Mouse (Mus musculus) liver, embryonic 13.5 days (tissue): ENCODE measurements around the gene Fam117a. TPM values are rescaled to one million over a fixed set of nuclear protein-coding genes. Genes with fewer than 3 reads are reported as not detected.

ENCODE experiments used
- ATAC-seq: fragments of 200-750 bp; cut with Nextera tagmentation; 2 replicates; pipeline ENCODE4 v1.8.0; 2017; ENCODE audit warnings: low read depth, mild to moderate bottlenecking, moderate number of reproducible peaks, moderate library complexity
- DNase-seq: peaks from one replicate; pipeline ENCODE4 v3.0.0; 2022
- H3K27ac ChIP-seq: fragments of 300-500 bp; sonication (generic); 2 replicates; pipeline ENCODE4 v1.5.1; 2015; ENCODE audit warnings: moderate library complexity, mild to moderate bottlenecking, inconsistent platforms
- H3K27me3 ChIP-seq: fragments of 300-500 bp; sonication (generic); 2 replicates; pipeline ENCODE4 v1.6.1; 2015; ENCODE audit warnings: mild to moderate bottlenecking, inconsistent platforms
- H3K36me3 ChIP-seq: fragments of 300-500 bp; sonication (generic); 2 replicates; pipeline ENCODE4 v1.6.1; 2015; ENCODE audit warnings: mild to moderate bottlenecking, inconsistent platforms
- H3K4me1 ChIP-seq: fragments of 300-500 bp; sonication (generic); replicated peaks from 2 replicates; pipeline ENCODE4 v1.6.1; 2015; ENCODE audit warnings: inconsistent platforms
- H3K4me2 ChIP-seq: fragments of 300-500 bp; sonication (generic); 2 replicates; pipeline ENCODE4 v1.6.1; 2015; ENCODE audit warnings: inconsistent platforms, mild to moderate bottlenecking, moderate library complexity
- H3K4me3 ChIP-seq: fragments of 300-500 bp; sonication (generic); replicated peaks from 2 replicates; pipeline ENCODE4 v1.5.1; 2015; ENCODE audit warnings: mild to moderate bottlenecking, inconsistent platforms
- H3K9ac ChIP-seq: fragments of 300-500 bp; sonication (generic); 2 replicates; pipeline ENCODE4 v1.6.1; 2015; ENCODE audit warnings: mild to moderate bottlenecking, inconsistent platforms
- H3K9me3 ChIP-seq: fragments of 300-500 bp; sonication (generic); replicated peaks from 2 replicates; pipeline ENCODE4 v1.6.1; 2016; ENCODE audit warnings: inconsistent platforms
- WGBS: fragments of 180-500 bp; shearing (Covaris S2); methylation state at CpG from one replicate; pipeline ENCODE4 v1.1.7; 2015; ENCODE audit not compliant: insufficient replicate concordance; 5-methylcytosine and 5-hydroxymethylcytosine counted together
- polyA plus RNA-seq: library from polyadenylated mRNA; unstranded; fragments of >200 nt; fragmentation: Nextera tagmentation; extraction: Ambion mirVana; gene quantifications from 2 replicates; pipeline ENCODE4 v1.2.1, GENCODE M21; 2015

The Fam117a gene
- polyA plus RNA-seq, 1 experiment from 2014 or later, result 58.0 TPM

DNA sequence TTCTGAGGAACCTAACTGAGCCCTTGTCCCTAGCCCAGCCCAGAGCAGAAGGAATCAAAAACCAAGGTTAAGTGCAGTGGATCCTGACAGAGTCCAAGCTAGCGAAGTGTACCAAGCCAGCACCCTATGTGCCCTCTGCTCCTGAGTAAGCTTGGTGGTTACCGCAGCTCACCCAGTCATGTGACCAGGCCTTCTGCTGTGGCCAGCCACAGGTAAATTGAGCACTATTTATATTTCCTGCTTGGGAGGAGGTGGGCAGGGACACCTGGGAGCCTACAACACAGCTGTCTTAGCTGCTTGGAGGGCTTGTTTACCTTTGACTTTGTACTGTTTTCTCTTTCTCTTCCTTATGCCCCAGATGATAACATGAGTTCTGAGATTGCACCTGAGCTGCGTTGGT, 14.1 kb downstream of the Fam117a start:
- H3K9me3 ChIP-seq, result no peaks in the 10 kb centered on the region
- no peaks in the 10 kb centered on the region for H3K27me3 ChIP-seq
- H3K9ac ChIP-seq, result 0 out of 2 replicates have a peak overlapping the region, but pooled peaks have one; percentile 16
- H3K4me2 ChIP-seq, result no peak overlapping the region
- H3K36me3 ChIP-seq, result peaks cover 98% of the 10 kb centered on the region
- no peak for ATAC-seq
- H3K27ac ChIP-seq, result peak overlapping the region; percentile 68
- WGBS, result 86% methylated on average over 3 of the region's 3 CpGs
- H3K4me3 ChIP-seq, result no peak overlapping the region
- peaks cover 94% of the 10 kb centered on the region for H3K4me1 ChIP-seq
- no peak for DNase-seq

DNA sequence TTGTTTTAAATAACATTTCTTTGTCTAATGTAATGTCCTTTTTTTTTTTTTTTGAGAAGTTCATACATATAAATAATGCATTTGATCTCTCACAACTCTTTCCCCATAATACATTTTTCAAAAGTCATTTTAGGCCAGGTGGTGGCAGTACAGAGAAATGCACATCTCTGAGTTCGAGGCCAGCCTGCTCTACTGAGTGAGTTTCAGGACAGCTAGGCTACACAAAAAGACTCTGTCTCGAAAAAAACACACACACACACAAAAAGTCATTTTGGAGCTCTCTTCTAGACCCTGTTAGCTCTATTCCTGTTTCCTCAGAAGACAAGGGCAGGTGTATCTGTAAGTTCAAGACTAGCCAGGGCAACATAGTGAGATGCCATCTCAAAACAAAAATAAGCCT, 15.9 kb downstream of the Fam117a start:
- Histone ChIP-seq H3K27ac (peak overlapping the region; percentile 100), H3K27me3 (no peaks in the 10 kb centered on the region), H3K36me3 (peaks cover 91% of the 10 kb centered on the region), H3K4me1 (peaks cover 96% of the 10 kb centered on the region), H3K4me3 (0 out of 2 replicates have a peak overlapping the region, but pooled peaks have one; percentile 5), H3K4me2 (peak overlapping the region; percentile 10), H3K9me3 (no peaks in the 10 kb centered on the region), H3K9ac (peak overlapping the region; percentile 44; the same call in 1 of the 2 replicates)
- no peak for DNase-seq
- WGBS, result 61% methylated on average over 2 of the region's 2 CpGs
- no peak for ATAC-seq

DNA sequence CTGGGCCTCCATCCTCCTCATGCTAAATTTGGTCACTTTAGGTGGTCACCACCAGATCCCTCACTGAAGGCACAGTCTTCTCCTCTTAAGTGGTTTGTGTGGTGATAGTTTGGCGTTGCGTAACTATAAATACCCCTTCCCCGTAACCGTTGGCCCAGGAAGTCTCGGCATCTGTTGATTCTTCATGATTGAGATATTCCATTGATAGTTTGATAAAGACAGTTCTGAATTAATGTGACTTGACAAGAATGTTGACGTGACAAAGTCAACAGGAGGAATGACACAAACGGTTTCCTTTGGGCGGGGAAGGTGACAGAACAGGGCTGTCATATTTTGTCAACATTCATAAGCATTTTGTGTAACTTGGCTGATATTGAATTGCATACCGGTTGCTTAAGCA, 16.4 kb downstream of the Fam117a start:
- DNase-seq (no peak), ATAC-seq (no peak)
- Histone ChIP-seq H3K27ac (peak overlapping the region; percentile 100), H3K9me3 (no peaks in the 10 kb centered on the region), H3K4me3 (0 out of 2 replicates have a peak overlapping the region, but pooled peaks have one; percentile 5), H3K27me3 (no peaks in the 10 kb centered on the region), H3K36me3 (peaks cover 91% of the 10 kb centered on the region), H3K4me2 (peak overlapping the region; percentile 10), H3K4me1 (peaks cover 98% of the 10 kb centered on the region), H3K9ac (peak overlapping the region; percentile 44; the same call in 1 of the 2 replicates)
- 46% methylated on average over 9 of the region's 9 CpGs for WGBS

DNA sequence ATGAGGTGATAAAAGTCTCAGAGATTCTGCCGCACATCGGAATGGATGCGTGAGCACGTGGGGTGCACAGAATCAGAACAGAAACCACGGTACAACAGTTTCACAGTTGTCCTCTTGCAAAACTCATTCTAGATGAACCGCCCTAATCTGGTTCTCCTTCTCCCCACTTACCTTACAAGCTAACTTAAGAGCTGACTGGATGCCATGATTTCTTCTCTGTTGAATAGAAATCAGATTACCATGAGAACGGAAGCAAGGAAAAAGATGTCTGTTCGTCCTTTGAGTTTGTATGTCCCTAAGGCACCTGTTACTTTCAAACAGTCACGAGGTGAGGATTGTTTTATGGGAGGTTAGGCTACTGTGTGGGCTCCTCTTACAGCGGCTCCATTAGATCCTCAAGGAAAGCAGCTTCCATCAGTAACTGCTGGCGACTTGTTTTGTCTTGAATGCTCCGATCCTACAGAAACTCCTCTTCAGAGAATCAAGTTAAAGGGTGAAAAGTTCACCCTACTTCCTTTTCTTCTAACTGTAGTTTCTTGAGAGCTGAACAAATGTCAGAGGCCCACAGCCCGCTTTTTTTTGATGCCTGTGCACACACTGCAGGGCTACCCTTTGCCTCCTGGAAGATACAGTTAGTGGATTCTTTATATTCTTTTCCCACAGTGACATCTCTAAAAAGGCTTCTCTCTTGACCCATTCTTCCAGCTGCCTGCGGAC, 17.6 kb downstream of the Fam117a start:
- Histone ChIP-seq H3K4me1 (peaks cover 97% of the 10 kb centered on the region), H3K4me3 (peak overlapping the region; percentile 48; the same call in 1 of the 2 replicates), H3K36me3 (peaks cover 91% of the 10 kb centered on the region), H3K27me3 (no peaks in the 10 kb centered on the region), H3K9me3 (no peaks in the 10 kb centered on the region), H3K9ac (peak overlapping the region; percentile 77), H3K4me2 (peak overlapping the region; percentile 74), H3K27ac (peak overlapping the region; percentile 100)
- WGBS, result 69% methylated on average over 14 of the region's 14 CpGs
- DNase-seq, result no peak
- no peak for ATAC-seq

DNA sequence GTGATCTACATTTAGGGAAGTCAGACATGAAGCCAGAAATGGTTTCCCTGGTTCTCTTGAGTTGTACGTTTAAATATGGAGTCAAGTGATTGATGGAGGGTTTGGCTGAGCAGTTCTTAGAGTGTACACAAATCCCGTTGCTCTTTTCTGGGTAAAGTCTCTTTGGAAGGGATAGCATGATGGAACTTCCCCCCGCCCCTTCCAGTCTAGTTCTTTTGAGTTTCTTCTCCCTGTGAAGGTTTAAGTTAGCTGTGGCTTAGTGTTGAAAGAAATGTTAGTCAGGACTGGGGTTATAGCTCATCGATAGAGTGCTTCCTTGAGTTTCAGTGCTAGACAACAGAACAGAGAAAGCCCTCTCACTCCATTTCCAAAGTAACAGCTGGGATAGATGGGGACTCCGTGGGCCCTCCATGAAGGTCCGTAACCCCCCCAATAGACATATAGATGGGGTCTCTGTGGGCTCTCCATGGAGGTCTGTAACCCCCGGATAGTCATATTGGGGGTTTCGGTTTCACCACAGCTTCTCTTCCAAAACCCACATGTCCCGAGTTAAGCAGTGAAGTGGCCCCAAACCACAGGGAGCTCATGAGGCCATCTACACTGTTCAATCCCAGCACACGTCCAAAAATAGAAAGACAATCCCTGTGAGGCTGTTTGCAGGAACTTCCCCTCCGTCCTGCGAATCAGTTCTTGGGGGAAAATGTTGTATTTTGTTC, 18.3 kb downstream of the Fam117a start:
- H3K9ac ChIP-seq, result peak overlapping the region; percentile 77
- no peak for ATAC-seq
- H3K36me3 ChIP-seq, result peaks cover 91% of the 10 kb centered on the region
- peak overlapping the region; percentile 74 for H3K4me2 ChIP-seq
- H3K4me3 ChIP-seq, result peak overlapping the region; percentile 48
- peaks cover 93% of the 10 kb centered on the region for H3K4me1 ChIP-seq
- H3K9me3 ChIP-seq, result no peaks in the 10 kb centered on the region
- no peak for DNase-seq
- WGBS, result 62% methylated on average over 12 of the region's 12 CpGs
- H3K27ac ChIP-seq, result peak overlapping the region; percentile 100
- H3K27me3 ChIP-seq, result no peaks in the 10 kb centered on the region

DNA sequence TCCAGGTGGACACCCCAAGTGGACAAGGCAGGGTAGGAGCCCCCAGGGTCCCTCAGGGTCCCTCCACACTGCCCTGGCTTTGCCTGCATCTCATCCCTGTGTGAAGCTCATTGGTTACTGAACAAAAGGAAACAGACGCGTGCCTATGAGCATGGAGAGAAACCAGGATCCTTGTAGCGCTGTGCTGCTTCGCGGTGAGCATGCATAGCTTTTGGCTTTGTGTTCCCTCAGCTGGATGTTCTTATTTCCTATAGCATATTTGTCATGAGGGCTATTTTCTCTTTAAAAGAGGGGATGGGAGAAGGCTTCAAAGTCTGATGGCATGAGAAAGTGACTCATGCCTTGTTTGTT, 18.8 kb downstream of the Fam117a start:
- peaks cover 90% of the 10 kb centered on the region for H3K4me1 ChIP-seq
- H3K4me2 ChIP-seq, result peak overlapping the region; percentile 74
- H3K36me3 ChIP-seq, result peaks cover 91% of the 10 kb centered on the region
- peak overlapping the region; percentile 100 for H3K27ac ChIP-seq
- H3K9me3 ChIP-seq, result no peaks in the 10 kb centered on the region
- no peaks in the 10 kb centered on the region for H3K27me3 ChIP-seq
- DNase-seq, result no peak
- H3K9ac ChIP-seq, result peak overlapping the region; percentile 77
- 89% methylated on average over 5 of the region's 5 CpGs for WGBS
- peak overlapping the region; percentile 48 for H3K4me3 ChIP-seq
- ATAC-seq, result no peak

DNA sequence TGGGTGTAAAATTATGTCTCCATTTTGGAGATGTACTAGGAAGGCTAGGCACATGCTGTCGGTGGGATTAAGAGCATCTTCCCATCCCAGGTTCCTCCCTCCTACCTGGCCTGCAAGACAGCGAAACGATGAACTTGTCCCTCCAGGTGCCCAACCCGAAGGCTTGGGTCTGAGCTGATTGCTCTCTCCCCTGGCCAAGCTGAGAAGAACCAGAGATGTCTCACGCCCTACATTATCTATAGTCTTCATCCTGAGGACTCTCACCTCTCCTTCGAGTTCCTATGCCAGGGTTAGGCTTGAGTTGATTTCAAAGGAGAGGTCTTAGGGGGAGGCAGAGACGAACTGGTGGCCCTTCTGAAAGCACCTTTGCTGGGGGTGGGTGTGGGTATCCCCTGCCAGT, 19.2 kb downstream of the Fam117a start:
- Histone ChIP-seq H3K4me1 (peaks cover 86% of the 10 kb centered on the region), H3K27me3 (no peaks in the 10 kb centered on the region), H3K4me2 (peak overlapping the region; percentile 74), H3K4me3 (peak overlapping the region; percentile 48), H3K36me3 (peaks cover 91% of the 10 kb centered on the region), H3K27ac (peak overlapping the region; percentile 100), H3K9me3 (no peaks in the 10 kb centered on the region), H3K9ac (peak overlapping the region; percentile 77)
- peak; percentile 30 for ATAC-seq
- WGBS, result 44% methylated on average over 7 of the region's 7 CpGs
- no peak for DNase-seq

DNA sequence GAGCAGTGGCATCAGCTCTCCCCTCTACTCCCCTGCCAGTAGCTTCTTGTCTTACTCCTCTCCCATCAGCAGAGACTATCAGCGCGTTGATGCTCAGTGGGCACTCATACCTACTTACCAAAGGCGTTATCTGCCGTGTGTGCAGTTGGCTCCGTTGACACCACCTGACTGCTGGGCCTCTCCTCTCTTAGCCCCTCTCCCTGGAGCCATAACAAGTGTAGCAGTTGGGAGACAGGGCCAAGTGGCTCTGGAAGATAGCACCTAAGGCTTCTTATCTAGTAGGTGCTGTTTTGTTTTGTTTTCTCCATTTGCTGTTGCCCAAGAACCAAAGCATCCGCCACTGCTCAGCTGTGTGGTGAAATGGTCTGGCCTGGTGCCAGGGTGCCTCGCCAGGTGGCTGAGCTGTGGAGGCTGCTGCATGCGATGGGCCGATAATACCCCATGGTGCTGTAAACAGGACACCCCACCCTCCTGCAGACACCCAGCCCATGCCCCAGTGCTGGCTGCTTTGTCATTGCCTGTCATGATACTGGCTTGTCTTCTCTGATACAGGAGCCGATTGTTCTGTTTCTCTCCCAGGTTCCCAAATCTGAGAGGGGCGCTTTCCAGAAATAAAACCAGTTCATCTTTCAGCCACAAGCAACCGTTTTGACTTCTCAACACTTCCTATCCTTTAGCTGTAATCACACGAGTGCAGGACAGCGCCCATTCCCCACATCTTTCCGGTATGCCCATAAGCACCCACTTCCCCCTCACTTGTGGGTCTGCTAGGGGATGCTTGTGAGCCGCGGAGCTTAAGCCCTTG, 19.9 kb downstream of the Fam117a start:
- no peaks in the 10 kb centered on the region for H3K27me3 ChIP-seq
- ATAC-seq, result peak; percentile 96
- peak; percentile 96 for DNase-seq
- peak overlapping the region; percentile 74 for H3K4me2 ChIP-seq
- H3K27ac ChIP-seq, result peak overlapping the region; percentile 100
- H3K9me3 ChIP-seq, result no peaks in the 10 kb centered on the region
- H3K36me3 ChIP-seq, result peaks cover 90% of the 10 kb centered on the region
- H3K4me1 ChIP-seq, result peaks cover 80% of the 10 kb centered on the region
- H3K4me3 ChIP-seq, result peak overlapping the region; percentile 48
- WGBS, result 20% methylated on average over 17 of the region's 17 CpGs
- peak overlapping the region; percentile 77 for H3K9ac ChIP-seq

DNA sequence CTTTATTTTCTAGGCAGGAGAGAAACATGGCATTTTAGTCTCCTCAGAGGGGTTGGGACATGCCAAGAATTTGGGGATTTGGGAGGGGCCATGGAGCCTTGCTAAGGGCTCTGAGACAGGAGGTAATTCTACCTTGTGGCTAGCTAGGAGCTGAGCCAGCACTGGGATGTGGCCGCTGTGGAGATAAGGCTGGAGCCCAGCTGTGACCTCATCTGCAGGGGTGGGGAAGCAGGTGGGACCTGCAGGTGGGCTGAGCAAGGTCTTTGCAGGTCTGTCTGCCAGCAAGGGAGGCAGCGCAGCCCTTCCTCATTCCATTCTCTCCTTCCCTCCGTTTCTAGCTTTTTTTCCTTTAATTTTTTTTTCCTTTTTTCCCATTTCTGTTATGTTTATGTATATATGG, 21.4 kb downstream of the Fam117a start:
- H3K27ac ChIP-seq, result peak overlapping the region; percentile 100
- H3K27me3 ChIP-seq, result no peaks in the 10 kb centered on the region
- DNase-seq (no peak), ATAC-seq (no peak)
- H3K9ac ChIP-seq, result peak overlapping the region; percentile 77
- 64% methylated on average over 3 of the region's 3 CpGs for WGBS
- H3K4me1 ChIP-seq, result peaks cover 64% of the 10 kb centered on the region
- H3K9me3 ChIP-seq, result no peaks in the 10 kb centered on the region
- peaks cover 86% of the 10 kb centered on the region for H3K36me3 ChIP-seq
- peak overlapping the region; percentile 74; the same call in 1 of the 2 replicates for H3K4me2 ChIP-seq
- H3K4me3 ChIP-seq, result no peak overlapping the region

DNA sequence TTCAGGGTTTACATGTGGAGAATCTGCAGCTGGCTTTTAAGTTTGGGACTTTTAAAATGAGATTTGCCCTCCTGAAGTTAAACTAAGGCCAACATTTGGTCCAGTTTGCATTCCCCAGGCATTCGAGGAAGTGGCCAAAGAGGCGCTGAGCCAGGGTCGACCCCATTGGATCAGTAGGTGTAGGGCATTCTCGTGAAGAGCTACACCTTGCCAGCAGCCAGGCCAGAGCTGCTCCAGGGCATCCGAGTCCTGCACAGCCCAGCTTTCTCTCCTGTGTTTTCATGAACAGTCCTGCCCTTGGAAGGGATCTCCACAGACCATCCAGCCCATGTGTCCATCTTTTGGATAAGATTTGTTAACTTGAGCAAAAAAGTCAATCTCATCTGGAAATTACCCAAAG, 27.6 kb downstream of the Fam117a start:
- 82% methylated on average over 5 of the region's 5 CpGs for WGBS
- no peak overlapping the region for H3K4me2 ChIP-seq
- H3K9me3 ChIP-seq, result no peaks in the 10 kb centered on the region
- H3K27ac ChIP-seq, result no peak overlapping the region
- ATAC-seq, result no peak
- H3K36me3 ChIP-seq, result peaks cover 94% of the 10 kb centered on the region
- no peak overlapping the region for H3K4me3 ChIP-seq
- H3K27me3 ChIP-seq, result no peaks in the 10 kb centered on the region
- peaks cover 53% of the 10 kb centered on the region for H3K4me1 ChIP-seq
- H3K9ac ChIP-seq, result no peak overlapping the region
- DNase-seq, result no peak

DNA sequence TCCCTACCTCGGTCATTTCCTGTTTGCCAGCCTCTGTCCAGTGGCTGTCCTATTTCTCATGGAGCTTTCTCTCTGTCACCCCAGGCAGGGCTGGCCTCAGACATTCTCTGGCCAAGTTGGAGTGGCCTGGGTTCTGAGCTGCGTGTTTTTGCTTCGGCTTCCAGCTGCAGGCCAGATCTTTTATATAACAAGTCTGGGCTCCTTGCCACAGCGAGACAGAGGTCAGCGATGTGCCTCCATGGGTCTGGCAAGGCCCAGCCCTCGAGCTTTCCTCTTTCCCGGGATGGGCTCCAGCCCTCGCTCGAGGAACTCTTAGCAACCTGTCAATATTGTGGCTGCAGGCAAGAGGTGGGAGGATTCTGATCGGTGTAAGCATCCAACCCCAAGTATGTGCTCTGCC, 28.8 kb downstream of the Fam117a start:
- Histone ChIP-seq H3K27ac (no peak overlapping the region), H3K4me3 (no peak overlapping the region), H3K4me1 (peaks cover 52% of the 10 kb centered on the region)

More for the DNA sequence above, 28.8 kb downstream of the Fam117a start:
- Histone ChIP-seq H3K36me3 (peaks cover 94% of the 10 kb centered on the region), H3K9ac (no peak overlapping the region), H3K4me2 (no peak overlapping the region), H3K9me3 (no peaks in the 10 kb centered on the region), H3K27me3 (no peaks in the 10 kb centered on the region)
- 82% methylated on average over 10 of the region's 10 CpGs for WGBS
- ATAC-seq, result no peak
- no peak for DNase-seq
